Mouse (Mus musculus) 3T3-L1 (cell line): Measurements from ENCODE around the gene Pigp.
"Not testable (repeated sequence)": the region's sequence is repeated elsewhere in the genome, so short reads cannot be mapped to it uniquely, and the experiment has no call there.

Experiments
- DNase-seq: peaks from one replicate; pipeline ENCODE4 v3.0.0-alpha.2; 2015; ENCODE audit warnings: low read depth, low spot score

Gene Pigp

DNA sequence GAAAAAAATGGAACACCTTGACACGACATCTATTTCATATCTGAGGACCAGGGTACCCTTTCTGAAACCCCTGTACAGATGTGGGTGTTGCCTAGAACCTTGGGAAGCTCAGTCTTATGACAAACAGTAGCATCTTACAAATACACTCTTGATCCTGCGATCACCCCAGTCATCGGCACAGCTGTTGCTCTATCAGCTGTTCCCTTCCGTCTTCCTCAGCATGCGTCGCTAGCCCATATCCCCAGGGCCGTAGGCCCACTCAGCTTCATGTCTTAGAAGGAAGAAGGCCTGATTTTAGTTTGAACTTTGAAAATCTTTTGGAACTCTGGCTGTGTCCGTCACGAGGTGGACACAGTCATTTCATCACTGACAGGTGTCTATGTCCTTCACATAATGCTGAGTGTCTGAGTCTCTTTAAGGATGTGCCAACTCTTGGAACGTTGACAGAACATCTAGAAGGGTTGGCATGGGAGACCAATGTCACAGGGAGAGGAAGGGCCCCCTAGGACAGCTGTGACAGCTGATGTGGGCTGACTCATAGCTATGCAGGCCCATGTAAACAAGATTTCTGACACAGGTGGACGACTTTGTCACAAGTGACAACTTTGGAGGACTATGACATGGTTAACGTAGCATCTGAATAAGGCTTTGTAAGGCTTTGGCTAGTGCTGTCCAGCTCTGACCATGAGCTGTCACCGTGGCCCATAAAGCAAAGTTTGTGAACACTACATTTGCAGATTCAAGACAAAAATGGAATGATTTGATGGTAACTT, 10.9 kb downstream of the Pigp start:
- DNase-seq: no peak

DNA sequence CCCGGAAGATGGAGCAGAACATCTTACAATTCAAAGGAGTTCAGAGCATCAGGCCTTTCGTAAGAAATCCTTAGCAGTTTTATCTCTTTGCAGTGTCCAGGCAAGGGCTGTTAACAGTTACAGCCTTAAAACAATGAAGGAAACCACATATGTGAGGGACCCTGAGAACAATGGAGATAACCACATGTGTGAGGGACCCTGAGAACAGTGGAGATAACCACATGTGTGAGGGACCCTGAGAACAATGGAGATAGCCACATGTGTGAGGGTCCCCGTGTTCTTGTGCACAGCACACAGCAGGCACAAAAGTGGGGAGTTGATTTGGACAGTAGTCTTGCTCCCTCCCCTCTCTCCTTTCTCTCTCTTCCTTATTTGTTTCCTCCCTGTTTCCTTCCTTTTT, 13.6 kb downstream of the Pigp start:
- DNase-seq: no peak

DNA sequence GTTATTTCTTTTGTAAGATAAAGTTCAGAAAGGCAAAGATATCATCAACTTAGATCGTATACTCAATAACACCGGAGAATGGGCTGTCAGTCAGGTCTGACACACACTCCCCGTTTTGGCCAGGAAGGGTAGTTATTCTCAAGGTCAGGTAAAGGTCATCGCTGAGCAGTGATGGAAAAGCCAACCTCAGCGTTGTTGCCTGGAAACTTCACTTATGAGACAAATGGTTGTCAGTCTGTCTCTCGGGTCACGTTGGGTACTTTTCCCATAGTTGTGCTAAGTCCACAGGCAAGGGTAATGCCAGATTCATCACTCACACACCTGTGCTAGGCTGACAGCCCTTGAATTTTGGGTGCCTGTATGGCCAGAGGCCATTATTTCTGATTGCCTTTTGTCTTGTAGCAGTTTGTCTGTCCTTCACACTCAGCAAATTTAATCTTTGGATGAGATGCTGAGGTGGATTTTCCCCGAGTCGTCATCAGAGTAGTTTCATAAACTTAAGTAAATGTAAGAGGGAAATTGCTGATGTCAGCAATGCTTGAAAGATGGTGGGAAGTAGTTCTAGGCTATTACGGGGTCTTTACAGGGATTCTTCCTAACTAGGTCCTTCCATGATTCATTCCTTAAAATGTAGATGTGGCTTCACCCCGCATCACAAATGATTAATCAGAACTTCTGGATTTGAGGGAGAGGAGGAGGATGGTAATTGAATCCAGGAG, 14.7 kb downstream of the Pigp start:
- DNase-seq: no peak

DNA sequence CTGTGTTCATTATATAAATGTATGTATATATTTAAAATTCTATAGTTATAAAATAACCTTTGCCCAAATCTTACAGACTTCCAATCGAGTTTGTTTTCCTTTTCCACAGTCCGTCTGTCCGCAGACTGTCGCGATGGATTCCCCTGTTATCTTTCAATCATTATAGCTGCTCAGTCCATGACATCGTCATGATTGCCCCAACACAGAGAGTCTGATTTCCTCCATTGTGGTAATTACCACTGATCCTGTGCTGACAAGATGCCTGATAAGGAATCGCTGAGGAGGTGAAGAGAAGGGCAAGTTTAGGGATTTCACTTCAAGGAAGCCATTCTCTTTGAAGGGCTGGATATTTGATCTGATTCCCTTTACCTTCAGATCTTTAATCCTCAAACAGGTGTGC, 15.6 kb downstream of the Pigp start:
- no peak for DNase-seq

DNA sequence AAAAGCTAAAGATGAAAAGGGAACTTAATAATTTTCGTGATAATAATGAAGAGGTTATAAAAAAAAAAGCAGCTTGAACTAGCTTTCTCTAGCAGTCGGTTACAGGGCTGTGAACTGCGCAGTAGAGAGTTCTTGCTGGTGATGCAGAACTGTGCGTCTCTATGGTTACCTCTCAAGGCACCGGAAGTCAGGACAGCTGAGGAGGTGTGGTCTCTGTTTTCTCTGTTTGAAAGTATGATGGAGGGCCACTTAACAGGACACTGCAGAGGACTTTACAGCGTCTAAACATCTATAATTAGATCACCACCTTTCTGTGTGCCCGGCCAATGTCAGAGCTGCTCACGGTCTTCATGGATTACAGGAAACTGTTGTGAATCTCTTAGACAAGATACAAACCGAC, 17.2 kb downstream of the Pigp start:
- DNase-seq: no peak

DNA sequence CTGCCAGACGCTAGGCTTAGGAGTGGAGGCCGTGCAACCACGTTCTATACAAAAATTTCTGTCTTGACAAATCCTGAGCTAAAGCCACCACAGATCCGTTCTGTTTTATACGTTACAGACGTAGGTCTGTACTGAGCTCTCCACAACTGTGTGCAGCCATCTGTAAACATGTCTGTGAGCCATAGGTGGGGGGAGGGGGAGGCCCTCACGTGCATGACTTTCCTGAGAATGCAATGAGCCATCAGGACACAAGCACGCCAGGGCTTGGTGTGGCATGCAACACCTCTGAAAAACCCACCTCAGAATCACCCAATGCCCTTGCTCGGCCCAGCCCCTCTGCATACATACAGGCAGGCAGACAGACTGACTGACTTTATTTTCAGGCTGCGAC, 21.4 kb downstream of the Pigp start:
- no peak for DNase-seq

DNA sequence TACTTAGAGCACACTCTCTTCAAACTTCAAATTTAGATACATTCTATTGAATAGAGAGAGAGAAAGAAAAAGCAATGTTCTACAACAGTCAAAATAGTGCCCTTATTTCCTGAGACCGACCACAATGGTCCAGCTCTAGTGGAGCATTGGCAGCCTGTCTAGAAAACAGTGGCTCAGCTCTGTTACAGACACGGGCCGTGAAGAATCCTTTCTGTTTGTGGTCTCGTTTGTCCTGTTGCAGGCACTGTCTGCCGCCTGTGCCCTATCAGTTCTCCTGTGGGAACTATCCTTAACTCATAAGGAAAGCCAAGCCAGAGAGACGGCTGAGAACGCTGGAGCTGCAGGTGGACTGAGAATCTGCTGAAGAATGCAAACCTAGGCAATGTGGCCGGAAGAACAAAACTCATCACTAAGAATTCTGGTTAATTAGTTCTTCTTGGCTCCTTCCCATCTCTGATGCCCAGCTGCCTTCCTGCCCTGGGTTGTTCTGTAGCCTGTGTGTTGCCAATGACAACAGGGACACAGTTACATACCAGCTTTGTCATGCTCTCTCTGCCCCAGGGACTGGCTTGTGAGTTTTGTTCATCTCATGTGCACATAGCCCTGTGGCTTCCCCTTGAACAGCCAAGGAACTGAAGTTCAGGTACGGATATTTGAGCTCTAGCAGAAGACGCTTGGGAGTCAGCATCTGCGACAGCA, 21.9 kb downstream of the Pigp start:
- no peak for DNase-seq

DNA sequence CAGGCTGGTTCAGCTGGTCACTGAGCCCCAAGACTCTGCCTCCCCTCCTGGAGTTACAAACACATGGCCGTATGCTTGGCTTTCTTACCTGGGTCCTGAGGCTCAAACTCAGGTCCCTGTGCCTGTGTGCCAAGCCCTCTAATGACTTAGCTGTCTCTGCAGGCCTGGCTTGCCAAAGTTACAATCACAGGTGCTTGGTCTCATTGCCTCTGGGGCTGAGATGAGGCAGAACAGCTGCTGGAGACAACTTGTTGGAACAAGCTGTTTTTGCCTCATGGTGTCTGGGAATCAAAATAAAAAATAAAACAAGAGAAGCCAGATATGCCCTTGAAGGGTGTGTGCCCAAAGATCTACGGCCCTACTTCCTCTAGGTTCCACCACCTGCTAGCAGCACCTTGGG, 22.9 kb downstream of the Pigp start:
- DNase-seq: no peak

DNA sequence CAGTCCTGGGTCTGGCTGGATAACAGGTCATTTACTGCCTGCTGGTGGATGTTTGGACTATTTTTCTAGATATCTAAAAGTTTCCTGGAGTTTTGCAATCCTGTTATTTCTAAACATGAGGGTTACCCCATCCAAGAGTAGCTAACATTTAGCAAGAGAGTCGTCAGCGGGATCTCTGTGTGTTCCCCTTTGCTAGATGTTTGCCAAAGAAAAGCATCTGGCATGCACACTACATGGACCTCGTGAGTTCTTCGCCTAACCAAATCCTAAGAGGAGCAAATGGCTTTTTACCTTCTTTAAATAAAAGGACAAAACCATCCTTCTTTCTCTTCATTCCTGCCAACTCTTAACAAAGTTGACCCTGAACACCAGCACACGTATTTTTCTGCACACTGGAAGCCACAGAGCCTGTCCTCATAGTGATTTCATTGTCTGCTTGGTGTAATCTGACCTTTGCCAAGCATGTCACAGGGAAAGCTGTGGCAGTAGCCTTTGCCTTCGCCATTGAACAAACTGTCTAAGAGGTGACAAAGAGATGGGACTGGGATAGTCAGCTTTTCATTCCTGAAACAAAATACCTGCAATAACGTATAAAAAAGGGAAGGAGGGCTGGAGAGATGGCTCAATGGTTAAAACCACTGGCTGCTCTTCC, 24.4 kb downstream of the Pigp start:
- DNase-seq: no peak

DNA sequence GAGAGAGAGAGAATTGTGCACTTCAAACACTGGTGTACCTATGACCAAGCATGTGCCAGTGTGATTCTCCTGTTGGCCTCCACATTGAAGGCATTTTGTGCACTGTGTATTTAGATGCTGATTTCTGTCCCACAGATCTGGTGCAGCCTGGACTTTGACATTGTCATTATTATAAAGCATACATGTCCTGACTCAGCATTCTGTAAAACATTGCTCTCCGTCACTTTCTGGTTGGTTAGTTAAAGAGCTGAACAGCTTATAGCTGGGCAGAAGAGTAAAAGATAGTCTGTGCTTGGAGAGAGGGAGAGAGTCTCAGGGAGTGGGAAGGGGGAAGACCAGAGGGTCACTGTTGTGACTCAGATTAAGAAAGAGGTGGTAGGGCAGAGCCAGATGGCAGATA, 25.9 kb downstream of the Pigp start:
- DNase-seq: no peak

DNA sequence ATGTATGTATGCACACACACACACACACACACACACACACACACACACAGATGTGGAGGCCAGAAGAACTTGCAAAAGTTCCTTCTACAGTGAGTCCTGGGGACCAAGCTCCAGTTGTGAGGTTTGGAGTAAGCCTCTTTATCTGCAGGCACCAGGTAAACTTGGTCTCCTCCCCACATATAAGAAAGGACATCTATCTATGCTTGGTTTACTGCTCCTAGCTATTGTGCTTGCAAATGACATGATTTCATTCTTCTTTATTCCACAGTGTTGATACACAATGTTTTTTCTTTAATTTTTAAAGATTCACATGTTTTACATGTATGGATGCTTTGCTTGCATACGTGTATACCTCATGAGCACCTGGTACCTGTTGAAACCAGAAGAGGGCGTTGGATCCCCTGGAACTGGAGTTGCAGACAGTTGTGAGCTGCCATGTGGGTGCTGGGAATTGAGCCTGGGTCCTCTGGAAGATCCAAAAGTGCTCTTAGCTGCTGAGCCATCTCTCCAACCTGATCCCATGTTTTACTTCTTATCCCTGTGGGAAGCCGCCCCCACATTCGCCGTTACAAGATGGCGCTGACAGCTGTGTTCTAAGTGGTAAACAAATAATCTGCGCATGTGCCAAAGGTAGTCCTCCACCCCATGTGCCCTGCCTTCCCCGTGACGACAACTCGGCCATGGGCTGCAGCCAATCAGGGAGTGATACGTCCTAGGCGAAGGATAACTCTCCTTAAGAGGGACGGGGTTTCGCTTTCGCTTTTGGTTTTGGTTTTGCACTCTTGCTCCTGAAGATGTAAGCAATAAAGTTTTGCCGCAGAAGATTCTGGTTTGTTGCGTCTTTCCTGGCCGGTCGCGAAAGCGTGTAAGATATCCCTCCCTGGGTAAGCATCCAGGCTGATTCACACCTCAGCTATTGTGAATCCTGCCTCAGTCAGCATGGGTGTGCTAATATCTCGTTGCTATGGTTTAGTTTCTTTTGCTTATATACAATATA, 32.2 kb downstream of the Pigp start:
- not testable (repeated sequence) for DNase-seq

DNA sequence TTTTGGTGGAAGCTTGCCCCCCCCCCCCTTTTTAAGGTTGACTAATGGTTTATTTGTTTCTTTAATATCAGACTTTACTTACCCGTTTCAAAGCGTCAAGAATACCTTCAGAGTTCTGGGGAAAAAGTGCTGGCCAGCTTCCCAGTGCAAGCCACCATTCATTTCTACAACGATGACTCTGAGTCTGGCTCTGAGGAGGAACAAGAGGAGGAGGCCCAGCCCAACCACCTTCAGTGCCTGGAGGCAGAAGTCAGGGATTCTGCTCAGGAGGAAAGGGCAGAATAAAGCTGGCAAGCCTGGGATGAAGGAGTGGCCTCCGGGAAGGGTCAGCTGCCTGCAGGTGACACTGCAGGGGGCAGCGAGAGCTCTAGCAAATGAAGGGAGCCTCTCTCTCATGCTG, 36.0 kb downstream of the Pigp start:
- DNase-seq: peak; percentile 57

DNA sequence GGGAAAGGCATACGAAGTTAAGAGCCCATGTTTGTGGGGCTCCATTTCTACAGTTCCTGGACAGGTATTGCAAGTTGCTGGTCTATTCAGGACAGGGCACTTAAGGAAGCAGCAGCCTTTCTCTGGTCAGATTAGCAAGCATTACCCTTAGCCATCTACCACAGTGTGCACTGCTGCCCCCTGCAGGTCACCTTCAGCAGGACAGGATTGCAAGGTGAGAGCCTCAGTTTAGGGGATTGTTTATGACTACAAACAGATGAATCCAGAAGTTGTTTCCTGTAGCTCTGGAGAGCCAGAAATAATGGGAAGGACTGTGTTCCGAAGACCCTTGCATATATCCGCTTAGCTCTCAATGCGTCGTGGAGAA, 39.8 kb downstream of the Pigp start:
- peak; percentile 75 for DNase-seq

DNA sequence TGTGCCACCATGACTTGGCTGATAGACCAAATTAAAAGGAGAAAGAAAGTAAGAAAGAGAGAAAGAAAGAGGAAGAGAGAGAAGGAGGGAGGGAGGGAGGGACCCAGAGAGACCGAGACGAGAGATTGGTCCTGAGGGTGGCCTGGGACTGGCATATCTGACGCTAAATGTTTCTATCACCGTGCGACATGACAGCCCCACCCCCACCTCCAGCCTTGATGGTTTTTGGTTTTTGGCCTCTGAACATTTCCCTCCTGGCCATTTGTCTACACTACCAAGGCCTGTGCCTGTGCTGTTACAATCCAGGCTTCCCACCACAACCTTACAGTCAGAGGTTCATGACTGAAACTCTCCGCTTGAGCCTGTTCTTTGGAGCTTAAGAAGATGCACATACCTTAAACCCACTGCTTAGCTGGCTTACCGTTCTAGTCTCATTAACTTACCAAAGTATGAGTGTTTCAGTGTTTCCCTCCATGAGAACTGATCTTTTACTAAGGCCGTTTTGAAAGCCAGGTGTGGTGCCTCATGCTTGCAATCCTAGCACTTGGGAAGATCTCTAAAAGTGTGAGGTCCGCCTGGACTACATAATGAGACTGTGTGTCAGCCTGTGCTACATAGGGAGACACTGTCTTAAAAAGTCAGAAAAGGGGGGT, 40.3 kb downstream of the Pigp start:
- DNase-seq: no peak

DNA sequence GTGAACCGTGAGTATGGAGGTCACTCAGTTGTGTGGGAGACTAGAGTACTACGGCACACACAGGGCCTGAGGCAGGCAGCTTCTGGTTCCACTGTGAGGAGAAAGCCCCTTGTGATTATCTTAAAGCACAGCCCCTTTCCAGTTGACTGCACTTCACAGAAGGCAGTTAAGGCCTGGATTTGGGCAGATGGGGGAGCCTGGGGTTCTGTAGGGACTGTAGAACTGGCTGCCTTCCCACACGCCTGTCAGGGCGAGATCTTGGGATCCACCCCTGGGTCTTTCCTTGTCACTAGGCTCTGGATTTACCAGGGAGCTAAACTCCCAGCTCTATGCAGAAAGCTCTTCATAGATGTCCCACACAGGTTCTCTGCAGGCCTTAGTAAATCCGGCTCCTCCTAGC, 41.2 kb downstream of the Pigp start:
- no peak for DNase-seq

DNA sequence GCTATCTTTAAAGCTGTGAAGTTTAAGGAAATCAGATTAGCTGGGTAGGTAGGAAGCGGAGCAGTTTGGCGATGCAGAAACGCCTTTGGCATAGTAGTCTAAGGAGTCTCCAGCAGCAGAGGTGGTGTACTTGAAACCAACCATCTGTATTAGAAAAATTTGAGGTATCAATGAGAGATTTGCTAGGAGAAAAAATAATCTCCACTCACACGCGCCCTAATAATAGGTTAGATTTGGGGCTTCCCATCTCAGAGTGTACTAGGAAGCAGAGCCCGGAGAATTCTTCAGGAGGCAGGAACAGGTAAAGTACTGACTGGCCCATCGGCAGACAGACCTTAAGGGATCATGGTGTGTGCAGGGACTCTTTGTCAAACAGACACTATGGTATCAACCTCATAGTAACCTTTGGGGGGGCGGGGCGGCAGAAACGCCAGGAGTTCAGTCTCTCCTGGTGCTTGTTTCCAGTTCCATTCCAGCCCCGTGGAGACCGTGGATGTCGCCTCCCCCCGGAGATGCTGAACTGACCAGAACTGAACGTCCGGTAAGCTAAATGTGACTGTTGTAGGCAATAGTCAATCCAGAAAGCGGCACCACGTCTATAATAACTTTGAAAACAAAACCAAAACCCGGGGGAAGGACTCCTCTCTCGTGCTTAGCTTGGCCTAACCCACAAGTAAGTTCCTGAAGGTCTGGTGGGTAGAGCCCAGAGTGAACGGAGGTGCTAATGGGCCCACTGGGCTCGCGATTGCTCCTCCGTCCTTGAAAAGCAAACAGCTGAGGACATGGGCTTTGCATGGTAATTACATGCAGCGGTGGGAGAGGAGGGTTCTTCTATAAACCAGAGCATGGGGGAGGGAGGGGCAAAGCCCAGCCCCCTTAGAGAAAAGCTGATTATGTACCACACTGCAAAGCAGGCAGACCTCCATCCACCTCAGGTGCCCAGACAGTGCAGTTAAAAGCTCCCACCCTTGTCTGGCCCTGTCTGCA, 42.5 kb downstream of the Pigp start:
- DNase-seq: no peak

DNA sequence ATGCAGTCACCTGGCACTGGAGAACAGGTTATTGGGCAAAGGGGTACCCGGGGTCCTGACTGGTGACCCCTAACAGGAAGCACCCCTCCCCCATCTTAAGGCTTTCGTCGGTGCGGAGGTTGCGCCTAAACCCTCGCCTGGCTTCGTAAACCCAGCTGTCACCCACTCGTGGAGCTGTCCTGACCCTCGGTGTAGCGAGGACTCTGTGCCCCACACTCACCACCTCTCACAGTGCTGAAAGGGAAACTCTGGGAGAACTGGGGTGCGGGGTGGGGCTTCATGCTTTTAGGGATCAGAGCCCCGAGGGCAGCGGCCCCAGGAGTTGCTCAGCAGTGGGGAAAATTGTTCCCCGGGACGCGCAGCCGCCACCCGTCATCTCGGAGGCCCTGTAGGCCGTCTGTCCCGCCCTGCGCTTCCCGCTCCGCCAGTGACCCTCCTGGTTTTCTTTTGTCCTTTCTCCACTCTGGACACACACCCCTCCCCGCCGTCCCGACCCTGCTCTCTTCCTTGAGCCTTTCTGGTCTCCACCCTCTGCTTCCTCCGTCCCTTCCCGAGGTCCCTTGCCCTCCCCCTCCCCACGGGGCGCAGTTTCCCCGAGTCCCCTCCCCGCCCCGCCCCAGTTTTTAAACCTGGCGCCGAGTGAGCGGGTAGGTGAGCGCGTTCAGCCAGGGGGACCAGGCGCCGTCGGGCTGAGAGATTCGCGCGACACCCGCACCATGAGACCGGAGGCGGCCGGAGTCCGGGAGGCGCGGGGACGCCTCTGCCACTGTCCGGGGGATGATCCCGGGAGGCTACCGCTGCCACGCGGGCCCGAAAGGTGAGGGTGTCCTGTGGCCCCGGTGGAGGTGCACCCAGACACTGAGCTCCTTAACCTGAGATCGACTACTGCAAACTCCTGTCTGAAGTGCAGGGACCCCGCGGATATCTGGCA, 43.6 kb downstream of the Pigp start, which contains the start of gene Ripply3:
Gene Ripply3, plus strand, starts transcription at position 640 of the 931 bp plus-strand sequence.
- no peak for DNase-seq

DNA sequence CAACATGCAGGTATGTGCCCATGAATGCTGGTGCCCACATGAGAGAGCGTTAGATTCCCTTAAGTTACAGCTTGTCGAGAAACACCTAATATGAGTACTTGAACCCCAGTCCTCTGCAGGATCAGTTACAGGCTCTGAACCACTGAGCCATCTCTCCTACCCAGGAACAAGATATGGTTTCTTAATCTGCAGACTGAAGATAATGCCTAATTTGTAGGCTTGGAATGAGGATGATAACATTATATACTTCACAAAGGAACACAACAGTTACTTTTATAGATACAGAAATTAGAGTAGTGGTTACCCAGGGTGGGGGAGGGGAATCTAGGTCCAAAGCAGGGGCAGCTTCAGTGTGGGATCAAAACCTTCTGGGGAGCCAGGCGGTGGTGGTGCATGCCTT, 45.6 kb downstream of the Pigp start:
- no peak for DNase-seq
